Mouse (Mus musculus): ENCODE results near the gene Gm30737.
"Not testable (repeated sequence)": the region's sequence is repeated elsewhere in the genome, so short reads cannot be mapped to it uniquely, and the experiment has no call there.

Gm30737 gene

DNA sequence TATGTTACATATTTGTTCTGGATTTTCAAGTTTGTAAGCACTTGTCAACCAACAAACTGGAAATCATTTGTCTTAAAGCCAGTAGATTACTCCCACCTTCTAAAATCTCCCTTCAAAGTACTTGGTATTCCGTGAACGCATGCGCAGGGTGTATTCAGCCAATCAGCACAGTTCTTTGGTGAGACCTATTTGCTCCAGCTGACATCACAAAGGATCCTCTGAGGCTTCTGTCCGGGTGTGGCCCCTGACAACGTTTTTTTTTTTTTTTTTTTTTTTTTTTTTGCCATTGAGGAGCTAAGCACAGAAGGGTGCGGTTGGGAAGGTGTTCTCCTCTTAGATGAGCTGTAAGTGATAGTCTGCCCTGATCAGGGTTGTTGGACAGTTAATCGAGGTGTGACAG is at the start of gene Gm30737:
Gm30737 (plus strand) TSS at position 301 of the 400 bp plus-strand sequence.
- DNase-seq (ENCODE audit: low spot score in 2 of 2) = not testable (repeated sequence)

Measured in frontal cortex, postnatal 25 days (tissue).